Mouse (Mus musculus) left cerebral cortex, postnatal 36 days (tissue): ENCODE results near the gene Rab44. TPM values are rescaled to one million over a fixed set of nuclear protein-coding genes. Genes with fewer than 3 reads are reported as not detected.

Source experiments
- DNase-seq, 2 experiments: peaks; one replicate each; pipeline ENCODE4 v3.0.0; 2021 to 2022; ENCODE audit warnings: low spot score in 2 of 2, mixed read lengths in 1 of 2
- intact Hi-C: fragments of 180-260 bp; cut with DNase I; formaldehyde crosslinking; loops from one replicate; pipeline ENCODE4 v1.15.1; 2025
- total RNA-seq, 2 experiments: library from RNA; stranded (reverse); gene quantifications; 2 replicates each; pipeline ENCODE4 v1.2.3; 2021

Gene Rab44
- total RNA-seq, 2 experiments from 2014 or later = 0.52 TPM; not detected in 1

GRCm38 (mm10) chr17:29159320-29159719, 45.4 kb downstream of the Rab44 start:
- DNase-seq = no peak

GRCm38 (mm10) chr17:29159743-29160455, 46.0 kb downstream of the Rab44 start:
- intact Hi-C loops = loop anchor here (5.0 kb wide), 2 partner anchors 63 to 103 kb away; no protein-coding TSS in a partner anchor
- no peak for DNase-seq

More at GRCm38 (mm10) chr17:29159320-29159719, 45.4 kb downstream of the Rab44 start:
- intact Hi-C loops = loop anchor here (5.0 kb wide), 2 partner anchors 62 to 102 kb away; no protein-coding TSS in a partner anchor

- DNase-seq = no peak
- intact Hi-C loops = no loop called here
These were observed 48.4 kb downstream of the Rab44 start for GRCm38 (mm10) chr17:29162334-29162733.

GRCm38 (mm10) chr17:29164469-29165111, 50.6 kb downstream of the Rab44 start:
- DNase-seq = no peak
- intact Hi-C loops = no loop called here

- intact Hi-C loops = no loop called here
- no peak for DNase-seq
These were observed 51.5 kb downstream of the Rab44 start for GRCm38 (mm10) chr17:29165452-29165851.

GRCm38 (mm10) chr17:29165967-29166578, 52.1 kb downstream of the Rab44 start:
- intact Hi-C loops = no loop called here
- no peak for DNase-seq

- intact Hi-C loops = no loop called here
- DNase-seq = no peak
These were observed 53.4 kb downstream of the Rab44 start for GRCm38 (mm10) chr17:29167371-29167770.

- intact Hi-C loops = no loop called here
- DNase-seq = no peak
These were observed 54.5 kb downstream of the Rab44 start for GRCm38 (mm10) chr17:29168438-29168837.

GRCm38 (mm10) chr17:29168996-29169601, 55.2 kb downstream of the Rab44 start:
- DNase-seq = no peak
- intact Hi-C loops = no loop called here

- no peak for DNase-seq
- intact Hi-C loops = loop anchor here (2.0 to 5.0 kb wide), 2 partner anchors 73 to 122 kb away; no protein-coding TSS in a partner anchor
These were observed 56.6 kb downstream of the Rab44 start for GRCm38 (mm10) chr17:29170431-29171000.

GRCm38 (mm10) chr17:29171001-29171772, 57.2 kb downstream of the Rab44 start:
- intact Hi-C loops = loop anchor here (2.0 to 5.0 kb wide), 2 partner anchors 74 to 122 kb away; no protein-coding TSS in a partner anchor

GRCm38 (mm10) chr17:29172062-29172461, 58.1 kb downstream of the Rab44 start:
- intact Hi-C loops = loop anchor here (5.0 kb wide), 1 partner anchor 75 kb away; no protein-coding TSS in a partner anchor
- DNase-seq = no peak

More at GRCm38 (mm10) chr17:29171001-29171772, 57.2 kb downstream of the Rab44 start:
- DNase-seq = peak; percentile 81 to 82

- DNase-seq = no peak
- intact Hi-C loops = loop anchor here (5.0 kb wide), 1 partner anchor 76 kb away; no protein-coding TSS in a partner anchor
These were observed 59.2 kb downstream of the Rab44 start for GRCm38 (mm10) chr17:29173165-29173564.

- peak in 1 of 2 experiments; percentile 47 for DNase-seq
- intact Hi-C loops = no loop called here
These were observed 61.7 kb downstream of the Rab44 start for GRCm38 (mm10) chr17:29175693-29176092.

- intact Hi-C loops = no loop called here
- peak; percentile 77 to 82 for DNase-seq
These were observed 62.7 kb downstream of the Rab44 start for GRCm38 (mm10) chr17:29176391-29177267.

- no peak for DNase-seq
- intact Hi-C loops = loop anchor here (2.0 kb wide), 1 partner anchor 66 kb away; no protein-coding TSS in a partner anchor
These were observed 64.6 kb downstream of the Rab44 start for GRCm38 (mm10) chr17:29178503-29179059.

- no peak for DNase-seq
- intact Hi-C loops = loop anchor here (2.0 kb wide), 1 partner anchor 65 kb away; no protein-coding TSS in a partner anchor
These were observed 66.0 kb downstream of the Rab44 start for GRCm38 (mm10) chr17:29179917-29180316.
